Mouse (Mus musculus) stomach, postnatal 0 days (tissue): ENCODE data around the gene Spi1. TPM values are rescaled to one million over a fixed set of nuclear protein-coding genes. Genes with fewer than 3 reads are reported as not detected.
A peak's percentile ranks its signal among the peaks of the same experiment; 100 is the strongest.

Experiments used
- ATAC-seq: fragments of 200-750 bp; cut with Nextera tagmentation; 2 replicates; pipeline ENCODE4 v1.8.0; 2017; ENCODE audit not compliant: low FRiP score, low TSS enrichment
- DNase-seq: peaks from one replicate; pipeline ENCODE4 v3.0.0-alpha.2; 2016; ENCODE audit warnings: low spot score
- H3K27ac ChIP-seq: fragments of 300-500 bp; sonication (generic); replicated peaks from 2 replicates; pipeline ENCODE4 v1.5.1; 2014; ENCODE audit warnings: mild to moderate bottlenecking, control low read depth
- H3K27me3 ChIP-seq: fragments of 300-500 bp; sonication (generic); 2 replicates; pipeline ENCODE4 v1.6.1; 2014; ENCODE audit warnings: low read length; ENCODE audit not compliant: control insufficient read depth, insufficient read depth
- H3K36me3 ChIP-seq: fragments of 300-500 bp; sonication (generic); 2 replicates; pipeline ENCODE4 v1.6.1; 2014; ENCODE audit warnings: low read length, mixed read lengths; ENCODE audit not compliant: control insufficient read depth, insufficient read depth
- H3K4me1 ChIP-seq: fragments of 300-500 bp; sonication (generic); replicated peaks from 2 replicates; pipeline ENCODE4 v1.6.1; 2014; ENCODE audit warnings: antibody characterized with exemption; ENCODE audit not compliant: control insufficient read depth, insufficient read depth
- H3K4me2 ChIP-seq: fragments of 300-500 bp; sonication (generic); replicated peaks from 2 replicates; pipeline ENCODE4 v1.6.1; 2014; ENCODE audit warnings: low read depth, mild to moderate bottlenecking, control low read depth, moderate library complexity
- H3K4me3 ChIP-seq: fragments of 300-500 bp; sonication (generic); 2 replicates; pipeline ENCODE4 v1.5.1; 2014; ENCODE audit warnings: low read depth, low read length, control low read depth
- H3K9ac ChIP-seq: fragments of 300-500 bp; sonication (generic); 2 replicates; pipeline ENCODE4 v1.6.1; 2014; ENCODE audit warnings: mild to moderate bottlenecking, low read length, control low read depth, mixed read lengths
- H3K9me3 ChIP-seq: fragments of 300-500 bp; sonication (generic); 2 replicates; pipeline ENCODE4 v1.6.1; 2016; ENCODE audit warnings: low read length; ENCODE audit not compliant: control insufficient read depth
- CTCF ChIP-seq: IDR thresholded peaks from 2 replicates; pipeline ENCODE4 v1.5.1; 2016; ENCODE audit warnings: antibody characterized with exemption, low read depth, mild to moderate bottlenecking, moderate library complexity
- EP300 ChIP-seq: optimal IDR thresholded peaks from 2 replicates; pipeline ENCODE3; 2016; ENCODE audit warnings: antibody characterized with exemption
- WGBS: fragments of 180-500 bp; shearing (Covaris S2); extraction: QIAGEN DNeasy Blood & Tissue Kit; methylation state at CpG from one replicate; pipeline ENCODE4 v1.1.7; 2014; 5-methylcytosine and 5-hydroxymethylcytosine counted together
- polyA plus RNA-seq: library from polyadenylated mRNA; unstranded; fragments of >200 nt; fragmentation: Nextera tagmentation; extraction: Ambion mirVana; gene quantifications from 2 replicates; pipeline ENCODE4 v1.2.1, GENCODE M21; 2015

Gene Spi1
- polyA plus RNA-seq, 1 experiment from 2014 or later, result 7.0 TPM

GRCm38 (mm10) chr2:91078314-91079025 lies 3.7 kb upstream of the Spi1 start:
- H3K9me3 ChIP-seq, result no peaks in the 10 kb centered on the region
- no peak overlapping the region for H3K27ac ChIP-seq
- ATAC-seq (peak; percentile 53; the same call in 1 of the 2 replicates), DNase-seq (no peak)
- H3K36me3 ChIP-seq, result no peaks in the 10 kb centered on the region
- no peaks in the 10 kb centered on the region for H3K27me3 ChIP-seq
- H3K4me2 ChIP-seq, result peak overlapping the region; percentile 94
- WGBS, result 1% methylated on average over 28 of the region's 36 CpGs
- peak overlapping the region; percentile 71 for H3K9ac ChIP-seq
- TF ChIP-seq EP300, result no peak
- TF ChIP-seq CTCF, result no peak
- H3K4me1 ChIP-seq, result no peaks in the 10 kb centered on the region
- H3K4me3 ChIP-seq, result peak overlapping the region; percentile 48

DNA sequence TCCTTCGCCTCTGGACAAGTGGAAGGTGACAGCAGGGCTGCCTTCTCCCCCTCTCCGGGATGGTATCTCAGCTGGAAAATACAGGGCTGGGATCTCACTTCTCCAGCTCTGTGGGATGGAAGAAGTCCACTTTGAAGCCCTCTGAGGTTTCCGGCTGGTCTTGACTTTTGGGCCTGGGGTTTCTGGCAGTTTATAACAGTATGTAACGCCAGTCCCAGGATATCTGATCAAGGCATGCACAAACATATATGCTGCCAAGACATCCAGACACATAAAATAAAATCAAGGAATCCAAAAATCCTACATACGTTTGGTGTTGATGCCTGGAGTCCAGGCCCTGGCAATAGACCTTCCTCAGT lies 3.2 kb upstream of the Spi1 start:
- Histone ChIP-seq H3K9me3 (no peaks in the 10 kb centered on the region), H3K4me1 (no peaks in the 10 kb centered on the region), H3K27me3 (no peaks in the 10 kb centered on the region), H3K9ac (peak overlapping the region; percentile 71), H3K27ac (no peak overlapping the region), H3K4me2 (peak overlapping the region; percentile 94), H3K4me3 (peak overlapping the region; percentile 48), H3K36me3 (no peaks in the 10 kb centered on the region)
- TF ChIP-seq CTCF, result no peak
- TF ChIP-seq EP300, result no peak
- DNase-seq (no peak), ATAC-seq (0 out of 2 replicates have a peak, but pooled peaks have one; percentile 27)
- WGBS, result 22% methylated on average over 5 of the region's 5 CpGs

DNA sequence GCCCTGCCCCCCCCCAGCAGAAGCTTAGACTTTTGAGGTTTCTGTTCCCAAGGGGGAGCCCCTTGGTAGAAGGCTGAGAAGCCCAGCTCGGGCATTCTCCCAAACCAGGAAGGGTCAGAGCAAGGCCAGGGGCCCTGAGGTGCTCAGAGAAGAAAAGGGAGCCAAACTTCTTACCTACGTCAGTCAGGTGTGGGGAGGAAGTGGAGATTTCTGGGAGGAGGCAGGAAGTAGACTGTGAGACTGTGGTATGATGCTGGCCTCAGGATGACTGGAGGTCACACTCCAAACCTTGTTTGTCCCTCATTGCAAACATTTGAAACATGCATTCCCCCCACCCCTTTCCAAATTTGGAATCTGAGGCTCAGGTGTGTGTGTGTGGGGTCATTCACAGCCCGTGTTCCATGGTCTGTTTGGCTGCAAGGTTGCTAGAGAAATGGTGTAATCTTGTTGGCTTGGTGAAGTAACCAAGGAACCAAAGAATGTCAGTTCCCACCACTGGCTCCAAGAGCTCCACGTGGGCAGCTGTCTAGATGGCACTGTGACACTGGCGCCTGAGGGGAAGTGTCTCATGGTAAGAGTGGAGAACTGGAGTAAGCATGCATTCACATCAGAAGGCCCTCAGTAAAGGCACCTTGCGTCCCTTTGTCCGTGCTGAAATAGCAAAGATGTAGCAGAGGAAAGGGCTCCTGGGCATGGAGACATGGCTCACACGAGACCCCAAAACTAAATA lies 1.2 kb upstream of the Spi1 start:
- 70% methylated on average over 8 of the region's 8 CpGs for WGBS
- Histone ChIP-seq H3K4me3 (no peak overlapping the region), H3K36me3 (no peaks in the 10 kb centered on the region), H3K9me3 (no peaks in the 10 kb centered on the region), H3K27me3 (no peaks in the 10 kb centered on the region), H3K4me1 (no peaks in the 10 kb centered on the region), H3K4me2 (no peak overlapping the region), H3K9ac (no peak overlapping the region), H3K27ac (no peak overlapping the region)
- TF ChIP-seq CTCF (no peak), EP300 (no peak)
- DNase-seq, result no peak
- no peak for ATAC-seq

DNA sequence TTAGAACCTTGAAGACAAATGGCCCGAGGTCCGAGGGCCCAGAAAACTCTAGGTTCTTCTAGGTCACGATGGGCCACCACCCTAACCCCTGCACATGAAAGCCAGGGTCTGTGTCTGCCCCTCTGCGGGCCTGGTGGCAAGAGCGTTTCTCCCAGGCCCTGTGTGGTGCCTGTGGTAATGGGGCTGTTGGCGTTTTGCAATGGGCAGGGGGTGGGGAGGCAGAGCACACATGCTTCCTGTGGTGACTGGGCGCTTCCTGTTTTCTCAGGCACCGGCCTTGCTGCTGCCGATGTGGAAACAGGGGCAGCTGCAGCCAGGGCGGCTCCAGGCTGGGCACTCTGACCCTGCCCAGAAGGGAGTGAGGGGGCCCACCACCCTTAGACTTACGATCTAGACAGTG lies 654 bp downstream of the Spi1 start:
- Histone ChIP-seq H3K4me2 (no peak overlapping the region), H3K27ac (peak overlapping the region; percentile 35; the same call in 1 of the 2 replicates), H3K36me3 (no peaks in the 10 kb centered on the region), H3K4me3 (no peak overlapping the region), H3K4me1 (no peaks in the 10 kb centered on the region), H3K9ac (no peak overlapping the region), H3K9me3 (no peaks in the 10 kb centered on the region), H3K27me3 (no peaks in the 10 kb centered on the region)
- WGBS, result 66% methylated on average over 11 of the region's 11 CpGs
- no peak for TF ChIP-seq CTCF
- no peak for TF ChIP-seq EP300
- ATAC-seq (peak; percentile 41; the same call in 1 of the 2 replicates), DNase-seq (no peak)

GRCm38 (mm10) chr2:91083366-91083940 lies 1.3 kb downstream of the Spi1 start:
- Histone ChIP-seq H3K27me3 (no peaks in the 10 kb centered on the region), H3K4me1 (no peaks in the 10 kb centered on the region), H3K4me2 (no peak overlapping the region), H3K9ac (no peak overlapping the region), H3K9me3 (no peaks in the 10 kb centered on the region), H3K4me3 (no peak overlapping the region), H3K36me3 (no peaks in the 10 kb centered on the region), H3K27ac (no peak overlapping the region)
- no peak for DNase-seq
- no peak for TF ChIP-seq CTCF
- 56% methylated on average over 1 of the region's 1 CpGs for WGBS
- no peak for ATAC-seq
